Mouse (Mus musculus): ENCODE measurements around the gene Rad51b. TPM values are rescaled to one million over a fixed set of nuclear protein-coding genes. Genes with fewer than 3 reads are reported as not detected.

The Rad51b gene
- polyA plus RNA-seq, 1 experiment from 2014 or later = 8.0 TPM

DNA sequence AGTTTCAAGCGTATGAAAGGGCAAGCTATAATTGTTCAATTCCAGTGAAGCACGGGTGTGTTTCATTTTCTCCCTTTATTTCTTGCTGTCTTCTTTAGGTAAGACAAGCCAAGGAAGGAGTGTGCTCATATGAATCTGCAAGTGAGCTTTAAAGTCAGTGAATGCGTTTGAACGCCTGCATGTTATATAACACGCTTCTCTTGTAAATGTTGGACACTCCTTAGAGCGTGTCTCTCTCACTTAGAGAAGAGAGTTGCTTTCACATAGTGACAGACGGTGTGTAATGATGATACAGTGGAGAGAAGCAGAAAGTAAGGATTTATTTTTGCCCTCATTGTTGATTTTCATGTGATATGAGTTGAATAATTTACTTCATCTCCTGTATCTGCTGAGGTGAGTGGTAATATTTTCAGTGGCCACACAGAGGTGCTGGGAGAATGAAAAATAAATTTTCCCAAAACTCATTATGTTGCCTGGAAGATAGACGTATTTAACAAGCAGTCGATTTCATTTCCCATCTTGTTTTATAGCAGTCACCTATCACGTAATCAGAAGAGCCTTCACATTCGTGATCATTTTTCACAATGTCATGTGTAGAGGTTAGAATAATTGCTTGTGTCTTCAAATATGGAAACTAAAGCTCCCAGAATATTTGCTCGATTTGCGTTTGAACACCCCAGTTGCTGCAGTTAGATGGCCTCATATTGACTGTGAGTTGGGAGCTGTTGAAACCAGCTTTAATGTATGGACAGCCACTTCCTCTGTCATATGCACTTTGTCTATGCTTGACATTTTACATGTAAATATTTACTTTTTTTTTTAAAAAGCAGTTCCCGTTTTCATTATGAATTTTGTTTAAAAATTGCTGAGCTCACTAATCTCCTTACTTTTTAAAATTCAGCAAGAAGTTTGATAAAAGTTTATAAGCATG, 228.1 kb downstream of the Rad51b start:
- Histone ChIP-seq H3K4me2 (no peak overlapping the region), H3K27me3 (ENCODE audit: insufficient read depth, low read length) (no peaks in the 10 kb centered on the region), H3K9ac (no peak overlapping the region), H3K9me3 (ENCODE audit: low read depth, low read length) (no peaks in the 10 kb centered on the region; the same call in 1 of the 2 replicates), H3K4me1 (ENCODE audit: insufficient read depth) (peaks cover 13% of the 10 kb centered on the region), H3K27ac (ENCODE audit: low read depth) (peak overlapping the region; percentile 79), H3K36me3 (ENCODE audit: insufficient read depth) (no peaks in the 10 kb centered on the region), H3K4me3 (ENCODE audit: low read depth, low read length) (no peak overlapping the region)
- ATAC-seq (ENCODE audit: insufficient read depth) (peak; percentile 94), DNase-seq (peak; percentile 88)
- peak; percentile 31 for TF ChIP-seq CTCF (IDR thresholded peaks at IDR 0.05; ENCODE audit: low read depth)
- WGBS = 26% methylated on average over 14 of the region's 14 CpGs

GRCm38 (mm10) chr12:79525872-79526271, 228.8 kb downstream of the Rad51b start:
- H3K9ac ChIP-seq = no peak overlapping the region
- peak overlapping the region; percentile 31; the same call in 1 of the 2 replicates for H3K4me2 ChIP-seq

GRCm38 (mm10) chr12:79527222-79527621, 230.1 kb downstream of the Rad51b start:
- no peak for DNase-seq
- no peak overlapping the region for H3K4me2 ChIP-seq
- no peak overlapping the region for H3K4me3 ChIP-seq (ENCODE audit: low read depth, low read length)
- TF ChIP-seq CTCF (IDR thresholded peaks at IDR 0.05; ENCODE audit: low read depth) = no peak
- no peaks in the 10 kb centered on the region for H3K36me3 ChIP-seq (ENCODE audit: insufficient read depth)
- no peak overlapping the region for H3K9ac ChIP-seq
- no peaks in the 10 kb centered on the region for H3K27me3 ChIP-seq (ENCODE audit: insufficient read depth, low read length)
- 71% methylated on average over 3 of the region's 3 CpGs for WGBS
- ATAC-seq (ENCODE audit: insufficient read depth) = no peak
- peaks cover 21% of the 10 kb centered on the region for H3K4me1 ChIP-seq (ENCODE audit: insufficient read depth)
- H3K27ac ChIP-seq (ENCODE audit: low read depth) = peak overlapping the region; percentile 3; the same call in 1 of the 2 replicates
- H3K9me3 ChIP-seq (ENCODE audit: low read depth, low read length) = no peaks in the 10 kb centered on the region; the same call in 1 of the 2 replicates

More at GRCm38 (mm10) chr12:79525872-79526271, 228.8 kb downstream of the Rad51b start:
- ATAC-seq (ENCODE audit: insufficient read depth) = peak; percentile 81
- Histone ChIP-seq H3K4me1 (ENCODE audit: insufficient read depth) (peaks cover 14% of the 10 kb centered on the region), H3K27me3 (ENCODE audit: insufficient read depth, low read length) (no peaks in the 10 kb centered on the region), H3K27ac (ENCODE audit: low read depth) (peak overlapping the region; percentile 79), H3K36me3 (ENCODE audit: insufficient read depth) (no peaks in the 10 kb centered on the region), H3K4me3 (ENCODE audit: low read depth, low read length) (no peak overlapping the region), H3K9me3 (ENCODE audit: low read depth, low read length) (no peaks in the 10 kb centered on the region; the same call in 1 of the 2 replicates)
- 8% methylated on average over 8 of the region's 8 CpGs for WGBS
- no peak for TF ChIP-seq CTCF (IDR thresholded peaks at IDR 0.05; ENCODE audit: low read depth)
- peak; percentile 79 for DNase-seq

GRCm38 (mm10) chr12:79530275-79530902, 233.3 kb downstream of the Rad51b start:
- no peak for ATAC-seq (ENCODE audit: insufficient read depth)
- 57% methylated on average over 10 of the region's 10 CpGs for WGBS

GRCm38 (mm10) chr12:79531809-79532798, 235.0 kb downstream of the Rad51b start:
- no peak overlapping the region for H3K4me2 ChIP-seq
- WGBS = 54% methylated on average over 5 of the region's 5 CpGs

More at GRCm38 (mm10) chr12:79530275-79530902, 233.3 kb downstream of the Rad51b start:
- Histone ChIP-seq H3K9ac (no peak overlapping the region), H3K27ac (ENCODE audit: low read depth) (no peak overlapping the region), H3K9me3 (ENCODE audit: low read depth, low read length) (no peaks in the 10 kb centered on the region; the same call in 1 of the 2 replicates), H3K36me3 (ENCODE audit: insufficient read depth) (no peaks in the 10 kb centered on the region), H3K4me3 (ENCODE audit: low read depth, low read length) (no peak overlapping the region), H3K27me3 (ENCODE audit: insufficient read depth, low read length) (no peaks in the 10 kb centered on the region), H3K4me2 (no peak overlapping the region), H3K4me1 (ENCODE audit: insufficient read depth) (peaks cover 37% of the 10 kb centered on the region)
- TF ChIP-seq CTCF (IDR thresholded peaks at IDR 0.05; ENCODE audit: low read depth) = no peak
- no peak for DNase-seq

GRCm38 (mm10) chr12:79534778-79535177, 237.7 kb downstream of the Rad51b start:
- peak overlapping the region; percentile 60 for H3K27ac ChIP-seq (ENCODE audit: low read depth)
- TF ChIP-seq CTCF (IDR thresholded peaks at IDR 0.05; ENCODE audit: low read depth) = no peak
- no peaks in the 10 kb centered on the region; the same call in 1 of the 2 replicates for H3K9me3 ChIP-seq (ENCODE audit: low read depth, low read length)
- no peak overlapping the region for H3K9ac ChIP-seq
- H3K4me1 ChIP-seq (ENCODE audit: insufficient read depth) = peaks cover 43% of the 10 kb centered on the region
- DNase-seq = peak; percentile 59
- WGBS = 53% methylated on average over 1 of the region's 1 CpGs
- H3K4me3 ChIP-seq (ENCODE audit: low read depth, low read length) = no peak overlapping the region
- no peak overlapping the region for H3K4me2 ChIP-seq
- H3K27me3 ChIP-seq (ENCODE audit: insufficient read depth, low read length) = no peaks in the 10 kb centered on the region
- no peaks in the 10 kb centered on the region for H3K36me3 ChIP-seq (ENCODE audit: insufficient read depth)
- ATAC-seq (ENCODE audit: insufficient read depth) = no peak

More at GRCm38 (mm10) chr12:79531809-79532798, 235.0 kb downstream of the Rad51b start:
- H3K27ac ChIP-seq (ENCODE audit: low read depth) = peak overlapping the region; percentile 48
- TF ChIP-seq CTCF (IDR thresholded peaks at IDR 0.05; ENCODE audit: low read depth) = no peak
- H3K9ac ChIP-seq = no peak overlapping the region
- H3K4me3 ChIP-seq (ENCODE audit: low read depth, low read length) = no peak overlapping the region
- no peaks in the 10 kb centered on the region; the same call in 1 of the 2 replicates for H3K9me3 ChIP-seq (ENCODE audit: low read depth, low read length)
- no peaks in the 10 kb centered on the region for H3K36me3 ChIP-seq (ENCODE audit: insufficient read depth)
- no peak for DNase-seq
- H3K27me3 ChIP-seq (ENCODE audit: insufficient read depth, low read length) = no peaks in the 10 kb centered on the region
- peaks cover 41% of the 10 kb centered on the region for H3K4me1 ChIP-seq (ENCODE audit: insufficient read depth)
- peak; percentile 10; the same call in 1 of the 2 replicates for ATAC-seq (ENCODE audit: insufficient read depth)

All from lung, embryonic 14.5 days (tissue).